Mouse (Mus musculus) lung, adult 10 weeks (tissue): ENCODE results near the gene Scamp1. TPM values are rescaled to one million over a fixed set of nuclear protein-coding genes. Genes with fewer than 3 reads are reported as not detected.

Experiments
- polyA plus RNA-seq: library from polyadenylated mRNA; stranded (reverse); fragments of 350-450 nt; fragmentation: Illumina TruSeq; extraction: RNeasy Lipid Tissue Mini Kit (QIAGEN cat#74804); gene quantifications from one replicate; pipeline ENCODE4 v1.2.3, GENCODE M21; 2014; ENCODE audit warnings: low read depth, low replicate concordance; ENCODE audit not compliant: insufficient read depth

The Scamp1 gene
- 22.4 TPM for polyA plus RNA-seq

DNA sequence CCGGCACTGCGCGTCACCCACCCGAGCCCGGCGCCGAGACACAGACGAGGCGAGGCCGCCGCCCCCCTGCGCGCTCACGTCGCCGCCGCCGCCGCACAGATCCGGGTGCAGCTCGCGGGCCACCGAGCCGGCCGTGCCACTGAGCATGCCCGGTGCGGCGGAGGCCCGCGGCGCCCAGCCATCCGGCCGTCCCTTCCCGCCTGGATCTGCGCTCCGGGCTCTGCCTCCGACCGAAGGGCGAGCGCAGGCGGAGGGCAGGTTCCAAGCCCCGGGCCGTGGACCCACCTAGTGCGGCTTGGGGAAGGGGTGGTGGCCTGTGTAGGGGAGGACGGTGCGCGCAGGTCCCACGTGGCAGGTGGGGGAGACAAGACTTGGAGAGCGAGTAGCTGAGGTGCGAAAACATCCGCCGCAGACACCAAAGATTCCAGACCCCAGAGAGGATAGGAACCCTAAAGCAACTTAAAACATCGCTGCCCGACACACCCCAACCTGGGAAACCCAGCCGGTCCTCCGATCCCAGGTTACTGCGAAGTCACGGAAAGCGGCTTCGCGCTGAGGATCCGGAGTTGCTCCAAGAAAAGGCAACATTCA lies at the start of gene Scamp1:
Gene Scamp1, minus strand, starts transcription at position 577 of the 591 bp plus-strand sequence.

Other genes with a start within 250 kb of the Scamp1 start
- 3.5 TPM for gene Lhfpl2, start 228.1 kb downstream of the Scamp1 start, polyA plus RNA-seq
- 16.0 TPM for gene Ap3b1, start 73.1 kb upstream of the Scamp1 start, polyA plus RNA-seq